Mouse (Mus musculus): ENCODE data around the gene Grap2.

GRCm38 (mm10) chr15:80536051-80536450 lies 36.3 kb upstream of the Grap2 start:
- no peak for TF ChIP-seq CTCF (IDR thresholded peaks at IDR 0.05; ENCODE audit: low read depth, low read length)
- TF ChIP-seq TAL1 (conservative IDR thresholded peaks at IDR 0.05; ENCODE audit: low read depth, low read length), result no peak
- TF ChIP-seq GATA1 (IDR thresholded peaks at IDR 0.05; ENCODE audit: borderline replicate concordance, low read length), result no peak
- no peak for TF ChIP-seq GATA2 (IDR thresholded peaks at IDR 0.05; ENCODE audit: borderline replicate concordance, low read depth, low read length)
- TF ChIP-seq POLR2AphosphoS5 (IDR thresholded peaks at IDR 0.05; ENCODE audit: insufficient replicate concordance, low read depth, low read length), result no peak

Measured in G1E (cell line).